Mouse (Mus musculus): ENCODE results near the gene Gdf5. TPM values are rescaled to one million over a fixed set of nuclear protein-coding genes. Genes with fewer than 3 reads are reported as not detected.

The Gdf5 gene
- not detected in 2 replicates for polyA plus RNA-seq (2012; rRNA removed)

GRCm38 (mm10) chr2:155945124-155945523 is at the start of gene Gdf5:
Gene Gdf5 (minus strand): TSS chr2:155945367.

GRCm38 (mm10) chr2:155956134-155957059 is 11.2 kb upstream of the Gdf5 start, which contains the start of gene Cep250:
Gene Cep250 (plus strand): TSS chr2:155956458.

GRCm38 (mm10) chr2:155940681-155941080 is 4.5 kb downstream of the Gdf5 start, which contains the start of gene Gm15557:
Gene Gm15557 (plus strand): TSS chr2:155940728.

GRCm38 (mm10) chr2:155929531-155930442 is 15.4 kb downstream of the Gdf5 start, which contains the start of gene Uqcc1:
Gene Uqcc1 (minus strand): TSS chr2:155930310.

Other genes with a start within 250 kb of the Gdf5 start
- 39.2 and 41.0 TPM in 2 replicates for gene Edem2, start 215.9 kb downstream of the Gdf5 start, polyA plus RNA-seq (2012; rRNA removed)
- gene Gm17581, start 209.5 kb downstream of the Gdf5 start, polyA plus RNA-seq (2012; rRNA removed), result not detected in 2 replicates
- 1.3 and 1.4 TPM in 2 replicates for gene Procr, start 194.2 kb downstream of the Gdf5 start, polyA plus RNA-seq (2012; rRNA removed)
- gene Mmp24, start 170.0 kb downstream of the Gdf5 start, polyA plus RNA-seq (2012; rRNA removed), result 0.01 TPM in 2 replicates
- 6.0 and 6.2 TPM in 2 replicates for gene BC029722, start 125.9 kb downstream of the Gdf5 start, polyA plus RNA-seq (2012; rRNA removed)
- gene Eif6, start 118.4 kb downstream of the Gdf5 start, polyA plus RNA-seq (2012; rRNA removed), result 50.1 and 53.1 TPM in 2 replicates
- under 0.01 and 0.01 TPM in 2 replicates for gene Fam83c, start 110.5 kb downstream of the Gdf5 start, polyA plus RNA-seq (2012; rRNA removed)
- 21.3 and 23.4 TPM in 2 replicates for gene Uqcc1, start 15.1 kb downstream of the Gdf5 start, polyA plus RNA-seq (2012; rRNA removed)
- gene Gm15557, start 4.6 kb downstream of the Gdf5 start, polyA plus RNA-seq (2012; rRNA removed), result not detected in 2 replicates
- gene Cep250, start 11.1 kb upstream of the Gdf5 start, polyA plus RNA-seq (2012; rRNA removed), result 4.7 and 5.3 TPM in 2 replicates
- 2.0 and 2.2 TPM in 2 replicates for gene 6430550D23Rik, start 62.6 kb upstream of the Gdf5 start, polyA plus RNA-seq (2012; rRNA removed)
- gene Ergic3, start 62.7 kb upstream of the Gdf5 start, polyA plus RNA-seq (2012; rRNA removed), result 76.4 and 78.4 TPM in 2 replicates
- gene Fer1l4, start 107.6 kb upstream of the Gdf5 start, polyA plus RNA-seq (2012; rRNA removed), result 0.02 TPM in 1 of 2 replicates, not detected in the other
- 0.74 and 1.1 TPM in 2 replicates for gene Spag4, start 119.8 kb upstream of the Gdf5 start, polyA plus RNA-seq (2012; rRNA removed)
- gene Cpne1, start 166.6 kb upstream of the Gdf5 start, polyA plus RNA-seq (2012; rRNA removed), result 13.5 and 15.5 TPM in 2 replicates
- 2.6 and 3.1 TPM in 2 replicates for gene Rbm12, start 166.6 kb upstream of the Gdf5 start, polyA plus RNA-seq (2012; rRNA removed)
- gene Gm28036, start 181.7 kb upstream of the Gdf5 start, polyA plus RNA-seq (2012; rRNA removed), result 1.8 and 2.0 TPM in 2 replicates
- 211 and 226 TPM in 2 replicates for gene Romo1, start 198.7 kb upstream of the Gdf5 start, polyA plus RNA-seq (2012; rRNA removed)
- gene Nfs1, start 198.8 kb upstream of the Gdf5 start, polyA plus RNA-seq (2012; rRNA removed), result 38.9 and 45.3 TPM in 2 replicates
- 74.7 and 78.9 TPM in 2 replicates for gene Rbm39, start 234.9 kb upstream of the Gdf5 start, polyA plus RNA-seq (2012; rRNA removed)